Mouse (Mus musculus): Measurements from ENCODE around the gene Psmb10.

Gene Psmb10

DNA sequence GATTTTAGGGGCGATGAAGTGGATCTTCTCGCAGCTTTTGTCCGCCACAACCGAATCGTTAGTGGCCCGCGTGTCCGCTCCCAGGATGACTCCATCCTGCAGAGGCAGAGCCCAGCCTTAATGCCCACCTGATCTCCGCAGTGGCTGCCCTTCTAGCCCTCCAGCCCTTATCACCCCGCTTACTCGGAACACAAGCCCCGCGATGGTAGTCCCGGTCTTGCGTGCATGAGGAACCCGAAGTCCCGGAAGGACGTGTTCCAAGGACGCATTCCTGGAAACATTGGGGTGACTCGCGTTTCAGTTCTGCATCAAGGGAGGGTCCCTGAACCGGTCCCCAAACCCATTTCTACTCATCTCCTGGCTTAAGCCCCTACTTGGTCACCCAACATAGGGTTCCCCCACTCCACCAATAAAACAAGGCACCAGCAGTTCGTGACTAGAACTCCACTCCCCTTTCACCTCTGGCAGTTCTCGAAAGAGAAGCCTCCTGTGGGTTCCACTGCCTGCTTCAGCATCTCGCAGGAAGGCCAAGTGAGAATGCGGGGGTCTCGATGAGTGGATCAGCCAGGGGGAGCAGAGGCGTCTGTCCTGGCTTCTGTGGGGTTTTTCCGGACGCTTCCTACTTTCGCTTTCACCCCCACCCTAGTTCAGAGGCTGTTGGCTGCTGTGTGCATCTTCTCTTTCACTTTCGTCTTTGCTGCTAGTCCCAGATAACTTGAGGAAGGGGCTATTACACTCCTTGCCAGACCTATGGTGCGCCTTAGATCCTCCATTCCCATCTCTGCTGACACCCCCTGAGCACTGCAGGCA is 543 bp downstream of the Psmb10 start:
- DNase-seq (ENCODE audit: low read depth, low spot score): peak; percentile 27

DNA sequence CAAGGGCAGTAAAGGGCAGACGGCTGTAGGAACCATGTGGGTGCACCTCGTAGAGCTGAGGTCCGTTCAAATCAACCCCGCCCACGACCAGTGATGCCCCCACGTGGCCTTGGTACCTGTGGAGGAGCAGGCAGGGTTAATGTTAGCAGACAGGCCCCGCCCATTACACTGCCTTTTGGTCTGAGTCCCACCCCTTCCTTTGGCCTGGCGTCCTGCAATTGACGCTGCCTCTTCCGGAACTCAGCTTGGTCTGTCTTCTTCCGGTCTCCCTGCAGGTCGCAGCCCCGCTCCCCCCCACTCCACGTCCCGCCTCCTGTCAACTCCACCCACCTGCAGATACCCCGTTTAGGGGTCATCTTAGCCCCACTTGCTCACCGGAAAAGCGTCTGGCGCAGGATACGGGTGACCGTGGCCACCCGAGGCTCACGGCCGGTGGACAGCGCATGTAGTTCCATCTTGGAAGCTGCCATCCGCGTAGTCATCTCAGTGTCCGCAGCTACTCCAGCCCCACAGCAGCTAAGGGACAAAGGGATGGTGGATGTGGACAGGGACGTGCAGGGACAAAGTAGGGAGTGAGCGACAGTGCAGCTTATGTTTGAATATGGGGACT is 1.3 kb downstream of the Psmb10 start:
- peak; percentile 93 for DNase-seq (ENCODE audit: low read depth, low spot score)

DNA sequence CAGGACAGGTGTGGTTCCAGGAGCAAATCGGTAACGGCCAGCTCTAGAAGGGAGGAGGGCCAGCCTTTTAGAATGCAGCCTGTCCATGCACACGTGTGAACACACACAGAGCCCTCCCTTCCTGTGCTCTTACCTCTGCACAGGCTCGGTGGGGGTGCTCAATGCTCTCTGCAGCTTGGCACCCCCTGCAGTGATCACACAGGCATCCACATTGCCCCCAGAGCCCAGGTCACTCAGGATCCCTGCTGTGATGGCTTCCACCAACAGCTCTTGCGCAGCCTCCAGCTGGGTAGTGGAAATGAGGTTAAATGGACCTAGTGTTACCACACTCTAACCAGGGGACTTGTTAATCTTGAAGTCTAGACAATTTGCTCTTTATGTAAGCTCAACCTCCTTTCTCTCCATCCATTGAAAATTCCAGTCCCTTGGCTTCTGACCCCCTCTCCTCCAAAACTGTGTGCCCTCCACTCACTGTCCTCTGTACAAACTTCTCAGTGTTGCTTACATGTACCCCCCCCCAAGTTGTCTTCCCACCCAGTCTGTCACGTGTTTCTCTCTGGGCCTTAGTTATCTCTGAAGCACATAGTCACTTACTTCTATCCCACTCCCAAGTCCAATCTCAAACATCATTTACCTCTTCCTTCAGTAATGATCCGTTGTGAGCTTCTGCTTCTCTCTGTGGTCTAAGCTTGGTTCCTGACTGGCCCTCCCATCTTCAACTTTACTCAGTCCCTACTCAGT is 2.2 kb downstream of the Psmb10 start:
- DNase-seq (ENCODE audit: low read depth, low spot score): no peak

DNA sequence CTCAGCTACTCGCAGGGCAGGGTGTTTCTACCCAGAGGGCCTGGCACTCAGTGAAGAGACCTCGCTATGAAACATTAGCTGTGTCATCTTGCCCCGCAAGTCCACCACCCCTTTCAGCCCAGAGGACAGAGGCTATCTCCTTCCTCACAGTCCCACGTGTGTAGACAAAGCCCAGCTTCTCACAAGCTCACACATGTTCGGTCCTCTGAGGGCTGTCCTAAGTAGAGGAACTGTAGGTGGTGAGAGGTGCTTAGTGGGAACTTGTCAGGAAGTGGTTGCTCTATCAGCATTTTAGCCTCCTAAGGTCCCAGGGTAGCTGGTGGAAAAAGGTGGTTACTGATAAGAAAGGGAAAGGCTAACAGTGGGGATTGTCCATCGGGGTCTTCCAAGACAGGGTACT is 3.1 kb downstream of the Psmb10 start:
- DNase-seq (ENCODE audit: low read depth, low spot score): no peak

DNA sequence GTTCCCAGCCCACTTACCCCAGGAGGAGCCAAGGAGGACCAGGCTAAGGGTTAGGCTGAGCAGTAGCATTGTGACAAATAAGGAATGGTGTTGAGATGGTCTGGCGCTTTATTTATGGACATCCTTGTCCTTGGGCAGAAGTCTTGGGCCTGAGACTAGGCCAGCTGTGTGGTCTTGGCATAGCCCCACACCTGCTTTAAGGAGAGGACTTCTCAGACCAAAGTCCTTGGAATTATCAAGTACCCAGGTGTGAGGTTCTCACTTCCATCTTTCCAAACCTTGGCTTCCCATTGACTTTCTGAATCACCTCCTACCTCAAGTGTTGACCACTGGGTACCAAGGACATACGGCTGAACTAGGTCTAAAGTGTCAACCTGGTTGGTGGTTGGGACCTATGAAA is 4.5 kb downstream of the Psmb10 start, which contains the start of gene Ctrl:
Gene Ctrl (minus strand): TSS at position 101 of the 400 bp plus-strand sequence.
- DNase-seq (ENCODE audit: low read depth, low spot score): no peak

DNA sequence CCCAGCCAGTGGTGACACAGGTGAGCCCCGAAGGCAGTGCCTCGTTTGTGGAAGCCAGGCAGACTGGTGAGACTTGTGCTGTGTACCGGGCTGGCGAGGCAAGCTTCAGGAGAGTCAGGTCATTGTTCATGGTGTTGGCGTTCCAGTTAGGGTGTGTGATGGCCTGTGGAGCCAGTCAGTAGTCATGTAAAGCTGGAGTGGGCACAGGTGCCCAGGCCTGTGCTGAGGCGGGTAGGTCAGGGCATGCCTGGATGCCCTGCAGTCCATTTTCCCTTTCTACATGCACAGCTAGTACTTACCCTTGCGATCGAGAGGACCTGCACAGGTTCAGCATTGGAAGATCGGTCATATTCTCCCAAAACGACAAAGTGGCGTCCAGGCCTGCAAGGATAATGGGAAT is 5.7 kb downstream of the Psmb10 start:
- DNase-seq (ENCODE audit: low read depth, low spot score): no peak

DNA sequence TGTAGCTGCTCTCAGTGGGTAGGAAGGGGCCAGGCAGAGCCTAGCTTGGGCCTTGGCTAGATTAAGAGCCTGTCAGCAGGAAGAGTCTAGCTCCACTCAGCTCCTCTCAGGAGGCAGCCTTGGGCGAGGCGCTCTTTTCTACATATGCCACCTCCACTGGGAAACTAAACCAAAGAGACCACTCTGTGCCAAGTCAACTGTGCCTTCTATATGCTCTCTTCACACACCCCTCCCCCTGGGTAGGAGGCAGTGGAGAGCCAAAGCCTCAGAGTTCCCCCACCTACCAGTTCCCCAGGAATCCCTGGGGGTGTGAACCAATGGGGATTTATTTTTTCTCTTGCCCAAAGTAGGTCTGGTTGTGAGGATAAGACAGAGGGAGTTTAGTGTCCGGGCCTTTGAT is 7.0 kb downstream of the Psmb10 start:
- no peak for DNase-seq (ENCODE audit: low read depth, low spot score)

DNA sequence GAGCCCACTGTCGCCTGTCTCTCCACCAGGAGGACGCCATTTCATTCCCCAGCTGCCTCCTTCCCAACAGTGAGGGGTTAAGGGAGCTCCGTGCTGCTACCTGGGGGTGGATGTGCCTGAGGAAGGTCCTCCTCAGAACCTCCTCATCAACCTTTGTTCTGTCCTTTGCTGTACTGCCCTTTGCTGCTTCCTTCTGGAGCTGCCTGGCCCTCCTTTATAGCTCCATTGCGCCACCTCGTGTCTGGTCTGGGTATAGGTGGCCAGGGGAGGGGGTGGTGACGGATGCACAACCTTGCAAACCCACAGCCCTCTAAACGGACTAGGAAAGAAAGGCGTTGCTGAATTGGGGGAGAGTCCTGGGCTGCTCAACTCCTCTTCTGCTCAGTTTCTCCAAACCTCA is 7.6 kb downstream of the Psmb10 start:
- peak; percentile 84 for DNase-seq (ENCODE audit: low read depth, low spot score)

DNA sequence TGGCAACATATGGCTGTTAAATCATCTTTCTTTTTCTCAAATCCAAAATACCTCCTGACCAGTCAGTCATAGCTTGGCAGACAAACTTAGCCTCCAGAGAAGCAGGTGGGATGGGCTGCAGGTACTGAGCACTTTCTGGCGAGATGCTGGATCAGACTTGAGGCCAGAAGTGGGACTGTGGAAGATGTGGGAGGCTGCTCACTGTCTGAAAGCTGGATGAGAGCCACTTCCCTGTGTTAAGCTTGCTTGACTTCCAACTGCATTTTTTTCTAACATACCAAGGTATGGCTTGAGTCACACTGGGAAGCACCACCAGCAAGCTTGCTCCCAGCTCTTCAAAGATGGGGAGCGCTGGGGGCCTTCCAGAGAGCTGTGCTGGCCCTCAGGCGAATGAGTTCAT is 13.1 kb downstream of the Psmb10 start:
- no peak for DNase-seq (ENCODE audit: low read depth, low spot score)

DNA sequence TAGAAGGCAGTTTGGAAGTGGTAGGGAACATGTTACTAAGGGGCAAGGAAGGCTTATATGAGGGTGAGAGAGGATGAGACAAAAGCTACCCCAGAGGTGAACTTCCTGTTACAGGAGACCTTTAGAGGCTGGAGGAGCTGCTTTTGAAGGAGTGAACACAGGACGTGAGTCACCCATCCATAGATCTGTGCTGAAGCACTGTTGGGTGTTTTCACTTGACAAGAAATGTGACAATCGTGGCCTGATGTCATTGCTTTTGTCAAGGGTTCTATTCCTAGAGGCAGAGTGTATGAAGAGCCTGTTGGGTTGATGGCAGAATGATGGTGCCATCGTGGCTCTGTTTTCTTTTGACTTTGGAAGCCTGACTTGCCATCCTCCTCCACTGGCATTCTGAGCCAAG is 18.9 kb downstream of the Psmb10 start:
- no peak for DNase-seq (ENCODE audit: low read depth, low spot score)

DNA sequence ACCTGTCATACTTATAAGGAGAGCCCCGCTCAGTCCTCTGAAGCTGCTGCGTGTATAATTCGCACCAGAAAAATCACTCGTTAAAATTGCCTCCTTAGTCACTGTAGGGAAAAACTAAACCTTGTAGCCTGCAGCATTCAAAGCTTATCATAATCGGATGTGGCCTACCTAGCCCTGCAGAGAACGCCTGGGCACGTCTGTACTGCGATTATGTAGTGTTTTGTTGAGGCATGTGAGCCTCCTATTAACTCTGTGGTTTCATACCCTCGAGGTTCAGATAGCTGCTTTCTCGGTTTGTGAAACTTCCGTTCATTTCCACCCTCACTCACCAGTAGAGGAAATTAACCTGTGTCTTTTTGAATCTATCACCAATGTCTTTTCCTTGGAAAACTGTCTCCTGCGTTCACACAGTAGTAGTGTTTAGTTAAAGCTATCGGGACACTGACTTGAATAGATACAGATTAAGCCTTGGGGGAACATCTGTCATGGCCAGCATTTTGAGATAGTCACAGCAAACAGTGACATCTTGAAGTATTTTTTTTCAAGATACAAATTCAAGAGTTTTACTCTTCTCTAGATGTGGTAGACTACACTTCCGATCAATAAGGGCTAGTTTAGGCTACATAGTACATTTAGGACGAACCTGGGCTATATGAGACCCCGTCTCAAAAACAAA is 37.2 kb downstream of the Psmb10 start:
- DNase-seq (ENCODE audit: low read depth, low spot score): no peak

DNA sequence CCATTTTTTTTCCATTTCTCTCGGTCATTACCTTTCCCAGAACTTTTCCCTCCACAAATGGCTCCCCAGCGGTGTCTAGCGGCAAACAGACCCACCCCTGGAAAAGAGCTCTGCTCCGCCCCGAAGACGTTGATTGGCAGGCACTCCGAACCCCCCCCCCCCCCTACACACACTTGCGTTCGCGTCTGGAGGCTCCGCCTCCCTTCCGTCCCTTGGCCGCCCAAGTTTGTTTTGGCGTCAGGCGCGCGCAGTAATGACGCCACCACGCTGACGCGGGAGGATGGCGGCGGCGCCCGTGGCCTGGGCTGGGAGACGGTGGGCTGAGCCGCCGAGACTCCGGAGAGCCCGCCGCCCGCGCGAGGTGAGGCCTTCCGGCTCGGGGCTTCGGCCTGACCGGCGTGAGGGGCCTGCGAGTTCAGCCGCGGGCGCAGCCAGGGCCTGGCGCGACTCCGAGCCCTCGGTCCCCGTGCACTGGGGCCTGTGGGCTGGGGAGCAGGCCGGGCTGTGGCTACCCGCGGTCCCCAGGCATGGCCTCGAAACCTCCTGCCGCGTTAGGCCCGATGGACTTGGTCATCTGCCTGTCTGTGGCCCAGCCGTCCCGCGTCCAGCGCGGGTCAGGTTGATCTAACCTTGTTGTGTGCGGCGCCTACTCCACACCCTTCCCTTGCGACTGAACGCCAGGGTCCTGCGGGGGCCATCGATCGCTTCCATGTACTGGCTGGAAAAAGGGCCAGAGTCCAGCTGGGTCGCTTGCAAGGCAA is 37.9 kb downstream of the Psmb10 start, which contains the start of gene Pskh1:
Gene Pskh1 (plus strand): TSS at position 262 of the 761 bp plus-strand sequence.
- DNase-seq (ENCODE audit: low read depth, low spot score): peak; percentile 97

DNA sequence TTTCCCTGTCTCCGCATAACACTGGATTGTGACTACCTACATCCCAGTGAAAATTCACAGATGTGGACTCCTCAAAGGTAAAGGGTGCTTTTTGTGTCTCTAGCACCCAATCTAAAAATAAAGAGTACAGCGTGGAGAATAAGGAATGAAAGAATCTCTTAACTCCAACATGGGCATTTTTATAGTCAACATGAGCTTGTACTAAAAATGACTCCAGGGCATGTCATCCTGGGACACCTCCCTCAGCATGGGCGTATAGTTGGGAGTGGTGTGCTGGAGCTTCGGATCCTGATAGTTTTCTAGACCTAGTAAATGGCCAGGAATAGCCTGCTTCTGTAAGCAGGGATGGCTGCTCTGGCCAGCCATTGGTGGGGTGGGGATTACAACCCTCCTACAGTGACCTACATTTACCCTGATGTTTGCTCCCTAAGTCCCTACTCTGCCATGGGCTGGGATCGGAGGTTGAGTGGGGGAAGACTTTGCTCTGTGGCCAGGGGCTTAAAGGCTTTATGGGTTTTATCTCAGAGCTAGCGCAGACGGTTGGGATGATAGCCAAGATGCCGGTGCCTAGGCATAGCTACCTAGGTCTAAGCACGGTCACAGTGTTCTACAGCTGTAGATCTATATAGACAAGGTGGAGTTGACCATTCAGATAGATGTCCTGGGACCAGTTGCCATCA is 40.3 kb downstream of the Psmb10 start:
- DNase-seq (ENCODE audit: low read depth, low spot score): no peak

DNA sequence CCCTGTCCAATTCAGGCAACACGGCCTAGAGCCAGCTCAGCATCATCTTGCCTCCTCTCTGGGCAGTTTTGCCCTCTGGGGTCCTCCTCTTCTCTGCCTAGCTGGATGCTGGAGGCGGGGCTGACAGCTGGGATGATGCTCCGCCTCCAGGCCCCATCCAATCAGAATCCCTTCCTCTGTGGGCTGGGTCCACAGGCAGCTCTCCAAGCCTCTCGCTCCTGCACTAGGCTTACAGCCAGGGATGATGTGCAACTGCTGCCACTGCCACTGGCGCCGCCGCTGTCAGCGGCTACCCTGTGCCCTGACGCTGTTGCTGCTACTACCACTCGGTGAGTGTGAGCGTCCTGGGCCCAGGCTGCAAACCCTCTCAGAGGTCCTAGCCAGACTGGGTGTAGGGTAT is 44.9 kb downstream of the Psmb10 start, which contains the start of gene Nrn1l:
Gene Nrn1l (plus strand): TSS at position 229 of the 400 bp plus-strand sequence.
- DNase-seq (ENCODE audit: low read depth, low spot score): peak; percentile 78

DNA sequence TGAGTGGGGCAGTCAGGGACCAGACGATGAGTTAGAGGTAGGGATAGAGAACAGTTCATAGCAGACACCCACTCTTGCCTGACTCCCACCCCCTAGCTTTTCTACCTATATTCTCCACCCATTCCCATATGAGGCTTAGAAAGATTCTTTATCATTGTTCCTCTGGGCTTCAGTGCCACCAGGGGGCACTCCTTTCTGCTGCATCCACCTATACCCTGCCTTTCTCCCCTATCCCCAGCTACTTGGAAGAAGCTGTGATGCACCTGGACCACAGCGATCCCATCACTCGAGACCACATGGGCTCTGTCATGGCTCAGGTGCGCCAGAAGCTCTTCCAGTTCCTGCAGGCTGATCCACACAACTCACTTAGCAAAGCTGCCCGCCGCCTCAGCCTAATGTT is 45.8 kb downstream of the Psmb10 start:
- no peak for DNase-seq (ENCODE audit: low read depth, low spot score)

DNA sequence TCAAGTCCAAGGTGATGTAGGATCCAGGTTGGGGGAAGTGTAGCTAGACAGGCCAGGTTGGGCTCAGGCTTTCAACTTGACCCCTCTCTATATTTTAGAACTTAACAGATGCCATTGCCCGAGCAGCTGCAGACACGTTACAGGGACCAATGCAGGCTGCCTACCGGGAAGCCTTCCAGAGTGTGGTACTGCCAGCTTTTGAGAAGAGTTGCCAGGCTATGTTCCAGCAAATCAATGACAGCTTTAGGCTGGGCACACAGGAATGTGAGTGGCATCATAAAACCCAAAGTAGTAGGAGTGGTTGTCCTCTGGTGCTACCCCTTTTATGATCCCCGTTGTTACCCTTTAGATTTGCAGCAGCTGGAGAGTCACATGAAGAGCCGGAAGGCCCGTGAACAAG is 47.4 kb downstream of the Psmb10 start:
- no peak for DNase-seq (ENCODE audit: low read depth, low spot score)

DNA sequence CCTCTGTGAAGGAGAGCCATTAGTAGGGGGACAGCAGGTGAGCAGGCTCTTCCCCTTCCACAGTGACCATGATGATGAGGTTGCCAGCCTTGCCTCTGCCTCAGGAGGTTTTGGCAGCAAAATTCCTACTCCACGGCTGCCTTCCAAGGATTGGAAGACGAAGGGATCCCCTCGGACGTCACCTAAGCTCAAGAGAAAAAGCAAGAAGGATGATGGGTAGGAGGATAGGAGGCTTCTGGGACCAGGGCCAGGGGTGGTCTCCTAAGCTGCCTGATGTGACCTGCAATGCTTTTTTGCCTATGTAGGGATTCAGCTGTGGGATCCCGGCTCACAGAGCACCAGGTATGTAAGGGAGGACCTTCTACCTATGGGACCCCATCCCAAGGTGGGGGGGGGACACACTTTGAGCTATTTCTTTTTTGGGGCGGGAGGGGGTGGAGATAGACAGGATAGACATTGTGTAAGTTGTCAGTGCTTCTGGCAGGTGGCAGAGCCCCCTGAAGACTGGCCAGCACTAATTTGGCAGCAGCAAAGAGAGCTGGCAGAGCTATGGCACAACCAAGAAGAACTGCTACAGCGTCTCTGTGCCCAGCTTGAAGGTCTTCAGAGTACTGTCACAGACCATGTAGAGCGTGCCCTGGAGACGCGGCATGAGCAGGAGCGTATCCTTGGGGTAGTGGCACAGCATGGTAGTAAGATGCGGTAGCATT is 48.3 kb downstream of the Psmb10 start:
- DNase-seq (ENCODE audit: low read depth, low spot score): no peak

Data from mesoderm, embryonic 11.5 days (tissue).